Mouse (Mus musculus) kidney, adult 8-10 months (tissue): ENCODE measurements around the gene Gm42421.

Source experiments
- DNase-seq, 2 experiments: peaks; one replicate each; pipeline ENCODE4 v3.0.0; 2022

The Gm42421 gene

DNA sequence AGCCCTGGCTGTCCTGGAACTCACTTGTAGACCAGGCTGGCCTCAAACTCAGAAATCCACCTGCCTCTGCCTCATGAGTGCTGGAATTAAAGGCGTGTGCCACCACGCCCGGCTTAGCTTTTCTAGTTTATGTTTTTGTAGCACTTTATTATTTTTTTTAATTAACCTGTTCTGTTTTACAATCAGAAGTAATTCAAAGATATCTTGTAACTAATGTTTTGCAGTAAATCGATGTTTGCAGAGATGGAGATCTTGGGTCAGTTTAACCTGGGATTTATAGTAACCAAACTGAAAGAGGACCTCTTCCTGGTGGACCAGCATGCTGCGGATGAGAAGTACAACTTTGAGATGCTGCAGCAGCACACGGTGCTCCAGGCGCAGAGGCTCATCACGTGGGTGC is at the start of gene Gm42421:
TSS of gene Gm42421 (plus strand) at position 301 of the 400 bp plus-strand sequence.
- DNase-seq, result no peak

GRCm38 (mm10) chr5:143885274-143885673 is 42.7 kb upstream of the Gm42421 start:
- DNase-seq, result no peak

- DNase-seq, result no peak
These were observed 37.2 kb upstream of the Gm42421 start for GRCm38 (mm10) chr5:143890741-143891140.

DNA sequence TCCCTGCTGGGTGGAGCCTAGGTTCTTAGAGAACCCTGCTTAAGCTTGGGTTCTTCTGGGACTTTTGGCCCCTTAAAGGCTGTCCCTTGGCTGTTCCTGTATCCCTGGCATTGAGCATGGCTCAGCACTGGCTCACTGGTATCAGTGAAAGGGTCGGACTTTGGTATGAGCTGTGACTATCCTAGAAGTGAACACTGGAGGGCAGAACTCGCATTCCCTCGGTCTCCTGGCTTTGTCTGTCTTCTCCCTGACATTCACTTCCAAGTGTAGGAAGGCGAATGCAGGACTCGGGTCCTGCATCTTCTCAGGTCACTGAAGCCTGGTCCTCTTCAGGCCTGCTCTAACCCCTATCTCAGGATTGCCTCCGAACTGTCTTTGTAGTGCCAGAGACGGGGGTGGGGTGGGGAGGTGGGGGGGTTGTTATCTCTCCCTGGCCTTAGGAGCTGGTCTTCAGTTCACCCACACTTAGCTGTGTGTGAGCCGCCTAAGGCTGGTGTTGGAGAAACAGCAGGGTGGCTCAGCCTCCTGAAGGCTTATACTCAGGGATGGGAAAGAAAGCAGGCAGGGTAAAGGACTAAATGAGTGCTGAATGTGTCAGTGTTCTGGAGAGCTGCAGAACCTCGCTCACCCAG is 35.6 kb upstream of the Gm42421 start:
- no peak for DNase-seq

- no peak for DNase-seq
These were observed 34.6 kb upstream of the Gm42421 start for GRCm38 (mm10) chr5:143893396-143893795.

- no peak for DNase-seq
These were observed 30.2 kb upstream of the Gm42421 start, which contains the start of gene Ankrd61 for GRCm38 (mm10) chr5:143897635-143898330. TSS of gene Ankrd61 (minus strand) at chr5:143897685.

- DNase-seq, result no peak
These were observed 25.9 kb upstream of the Gm42421 start for GRCm38 (mm10) chr5:143902111-143902510.

DNA sequence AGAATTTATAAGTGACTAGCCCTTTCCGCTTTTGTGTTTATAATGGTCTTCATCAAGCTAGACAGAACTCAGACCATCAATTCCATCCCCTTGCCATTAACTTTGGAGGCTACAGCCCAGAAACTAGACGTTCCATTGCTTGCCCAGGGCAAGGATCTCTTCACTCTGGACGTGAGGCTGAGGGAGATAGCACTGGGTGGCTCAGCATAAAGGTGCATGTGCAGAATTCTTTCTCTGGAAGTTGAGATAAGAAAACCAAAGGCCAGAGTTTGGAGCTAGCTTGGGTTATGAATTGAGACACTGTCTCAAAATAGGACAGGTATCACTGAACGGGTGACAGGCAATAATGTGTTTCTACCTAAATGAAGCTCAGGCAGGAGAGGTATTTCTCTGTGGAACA is 24.2 kb upstream of the Gm42421 start:
- no peak for DNase-seq

- no peak for DNase-seq
These were observed 21.5 kb upstream of the Gm42421 start for GRCm38 (mm10) chr5:143906429-143906828.

DNA sequence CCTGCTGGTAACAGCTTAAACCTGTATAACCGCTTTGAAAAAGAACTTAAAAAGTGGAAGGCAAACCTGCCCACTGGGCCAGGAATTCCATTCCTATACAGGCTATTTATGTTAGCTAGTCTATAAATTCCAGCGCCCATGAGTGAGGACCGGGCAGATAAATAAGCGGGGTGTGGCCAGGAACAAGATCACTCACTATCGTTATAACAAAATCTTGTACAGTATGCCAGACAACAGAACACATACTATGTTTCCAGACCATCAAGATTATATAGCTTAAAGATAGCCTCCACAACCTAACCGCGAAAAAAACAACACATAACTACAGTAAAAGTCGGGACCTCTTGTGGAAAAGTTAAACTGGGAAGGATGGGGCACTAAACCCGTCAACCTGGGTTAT is 19.0 kb upstream of the Gm42421 start:
- DNase-seq, result no peak

DNA sequence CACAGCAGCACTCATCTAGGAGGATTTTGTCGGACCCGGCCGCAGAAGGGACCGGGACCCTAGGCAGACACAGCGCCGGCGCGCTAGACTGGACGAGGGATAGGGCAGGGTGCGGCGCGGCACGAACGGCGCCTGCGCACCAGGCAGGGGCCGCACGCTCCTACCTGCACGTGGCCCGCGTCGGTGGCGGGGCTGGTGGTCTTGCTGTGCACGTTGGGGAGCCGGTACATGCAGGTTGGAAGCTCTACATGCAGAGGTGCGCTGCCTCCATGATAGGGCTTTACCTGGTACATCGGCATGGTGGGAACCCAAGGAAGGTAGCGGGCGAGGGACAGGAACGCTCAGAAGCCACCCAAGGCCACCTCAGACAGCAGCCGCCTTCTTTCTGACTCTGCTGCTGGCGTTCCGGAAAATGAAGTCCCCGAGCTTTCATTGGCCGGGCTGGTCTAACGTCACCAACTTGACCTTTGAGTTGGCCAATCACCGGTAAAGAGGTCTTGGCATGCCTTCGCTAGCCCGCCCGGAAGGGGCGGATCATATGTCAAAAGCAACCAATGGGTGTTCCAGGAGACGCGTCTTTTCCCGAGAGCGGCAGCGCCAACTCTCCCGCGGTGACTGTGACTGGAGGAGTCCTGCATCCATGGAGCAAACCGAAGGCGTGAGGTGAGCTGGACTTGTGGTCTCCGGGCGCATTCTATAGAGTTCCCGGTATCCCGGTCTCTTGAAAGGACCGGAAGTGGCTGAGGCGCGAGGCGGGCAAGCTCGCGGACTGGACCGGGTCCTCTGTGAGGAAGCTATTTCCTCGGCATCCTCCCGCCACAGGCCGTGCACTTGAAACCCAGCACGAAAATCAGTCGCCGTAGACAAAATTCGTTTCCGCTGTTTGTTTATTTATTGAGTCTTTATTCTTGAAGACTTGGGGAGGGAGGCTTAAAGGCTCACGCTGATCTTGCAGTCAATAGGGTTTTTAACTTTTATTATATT is 18.3 kb upstream of the Gm42421 start, which contains the start of the genes Aimp2 and Pms2:
TSS of gene Aimp2 (minus strand) at position 431 of the 984 bp plus-strand sequence.
TSS of gene Pms2 (plus strand) at position 548 of the 984 bp plus-strand sequence.
- peak; percentile 97 to 98 for DNase-seq

DNA sequence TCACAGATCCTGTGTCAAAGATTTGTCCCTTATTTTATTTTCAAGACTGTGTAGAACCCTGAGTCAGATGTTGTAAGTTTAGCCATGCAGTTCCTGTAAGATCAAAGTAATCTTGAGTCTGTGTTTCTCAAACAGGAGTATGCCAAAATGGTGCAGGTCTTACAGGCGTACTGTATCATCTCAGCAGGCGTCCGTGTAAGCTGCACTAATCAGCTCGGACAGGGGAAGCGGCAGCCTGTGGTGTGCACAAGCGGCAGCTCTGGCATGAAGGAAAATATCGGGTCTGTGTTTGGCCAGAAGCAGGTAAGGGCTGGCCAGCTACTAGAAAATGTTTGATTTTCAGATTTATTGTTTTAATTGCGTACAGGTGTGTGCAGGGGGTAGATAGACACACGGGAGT is 11.8 kb upstream of the Gm42421 start:
- no peak for DNase-seq

GRCm38 (mm10) chr5:143917418-143917817 is 10.6 kb upstream of the Gm42421 start:
- peak; percentile 51 to 76 for DNase-seq

DNA sequence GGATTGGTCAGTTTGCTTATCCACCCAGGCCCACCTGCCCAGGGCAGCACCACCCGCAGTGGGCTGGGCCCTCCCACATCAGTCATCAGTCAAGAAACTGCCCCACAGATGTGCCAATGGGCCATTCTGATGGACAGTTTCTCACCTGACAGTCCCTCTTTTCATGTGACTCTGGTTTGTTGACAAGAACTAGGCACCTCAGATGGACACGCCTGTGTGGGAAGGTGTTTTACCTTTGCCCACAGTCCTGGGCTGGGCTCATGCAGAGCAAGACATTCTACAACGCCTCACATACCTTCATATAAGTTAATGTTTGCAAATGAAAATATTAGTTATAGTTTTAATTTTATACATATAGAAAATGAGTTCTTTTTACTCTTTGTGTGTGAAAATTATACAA is 9.9 kb upstream of the Gm42421 start:
- no peak for DNase-seq

- no peak for DNase-seq
These were observed 3.1 kb upstream of the Gm42421 start for GRCm38 (mm10) chr5:143924781-143925452.

GRCm38 (mm10) chr5:143929291-143929690 is 1.3 kb downstream of the Gm42421 start:
- no peak for DNase-seq

GRCm38 (mm10) chr5:143930656-143931055 is 2.7 kb downstream of the Gm42421 start:
- DNase-seq, result no peak

DNA sequence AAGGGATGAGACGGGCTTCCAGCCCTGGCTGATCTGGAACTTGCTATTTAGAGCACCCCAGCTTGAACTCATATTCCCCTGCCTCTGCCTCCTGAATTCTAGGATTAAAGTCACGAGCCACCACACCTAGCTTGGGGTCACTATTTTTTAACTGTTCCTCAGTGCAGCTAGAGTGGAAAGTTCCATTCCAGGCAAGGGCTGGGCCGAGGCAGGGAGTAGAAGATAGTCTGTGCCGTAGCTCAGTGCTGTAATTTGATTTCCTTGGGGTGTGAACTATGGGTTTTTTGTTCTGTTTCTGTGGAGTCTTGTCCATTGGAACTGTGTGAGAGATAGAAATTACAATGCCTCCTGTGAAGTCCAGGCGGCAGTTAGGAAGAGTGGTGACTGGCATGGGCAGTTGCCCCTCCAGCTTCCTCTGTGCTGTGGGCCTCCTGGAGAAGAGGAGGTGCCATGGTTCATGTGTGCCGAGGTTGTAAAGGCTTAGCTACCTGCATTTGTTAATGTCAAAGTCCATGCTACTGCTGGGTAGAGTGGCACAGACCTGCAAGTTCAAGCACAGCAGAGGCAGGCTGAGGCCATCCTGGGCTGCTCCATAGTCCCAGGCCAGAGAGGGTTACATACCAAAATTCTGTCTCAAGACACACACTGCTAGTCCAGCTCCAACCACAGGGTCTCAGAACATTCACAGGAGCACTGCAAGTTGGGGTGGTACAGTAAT is 4.0 kb downstream of the Gm42421 start:
- DNase-seq, result no peak

DNA sequence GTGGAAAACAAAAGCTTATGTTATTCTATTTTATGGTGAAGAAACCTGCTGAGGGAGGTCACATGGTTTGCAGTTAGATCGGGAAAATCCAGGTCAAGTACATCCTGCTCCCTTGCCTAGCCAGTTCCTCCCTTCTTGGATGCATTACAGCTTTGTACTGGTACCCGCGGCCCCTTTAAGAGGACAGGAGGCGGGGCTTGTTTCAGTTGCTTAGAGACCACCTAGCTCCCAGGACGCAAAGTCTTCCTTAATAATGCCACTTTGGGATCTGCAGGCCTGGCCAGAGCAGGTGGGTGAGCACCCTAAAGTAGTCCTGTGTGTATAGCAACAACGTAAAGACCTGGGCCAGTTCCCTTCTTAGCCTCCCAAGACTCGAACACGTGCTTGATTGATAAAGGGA is 4.9 kb downstream of the Gm42421 start, which contains the start of gene Rsph10b:
TSS of gene Rsph10b (plus strand) at position 205 of the 400 bp plus-strand sequence.
- DNase-seq, result no peak

GRCm38 (mm10) chr5:143933414-143933813 is 5.4 kb downstream of the Gm42421 start:
- DNase-seq, result no peak

DNA sequence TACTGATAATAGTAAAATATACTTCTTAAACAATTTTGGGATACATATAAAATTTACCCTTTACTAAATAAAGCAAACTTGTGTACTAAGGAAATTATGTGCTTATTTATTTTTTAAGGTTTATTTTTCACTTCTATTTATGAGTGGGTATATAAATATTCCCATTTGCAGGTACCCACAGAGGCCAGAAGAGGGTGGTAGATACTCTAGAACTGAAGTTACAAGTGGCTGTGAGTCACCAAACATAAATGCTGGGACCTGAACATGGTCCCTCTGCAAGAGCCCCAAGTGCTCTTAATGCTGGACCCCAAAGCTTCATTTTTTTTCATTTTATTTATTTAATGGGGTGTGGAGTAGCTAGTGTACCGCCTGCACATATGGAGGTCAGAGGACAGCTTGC is 5.9 kb downstream of the Gm42421 start:
- DNase-seq, result no peak

DNA sequence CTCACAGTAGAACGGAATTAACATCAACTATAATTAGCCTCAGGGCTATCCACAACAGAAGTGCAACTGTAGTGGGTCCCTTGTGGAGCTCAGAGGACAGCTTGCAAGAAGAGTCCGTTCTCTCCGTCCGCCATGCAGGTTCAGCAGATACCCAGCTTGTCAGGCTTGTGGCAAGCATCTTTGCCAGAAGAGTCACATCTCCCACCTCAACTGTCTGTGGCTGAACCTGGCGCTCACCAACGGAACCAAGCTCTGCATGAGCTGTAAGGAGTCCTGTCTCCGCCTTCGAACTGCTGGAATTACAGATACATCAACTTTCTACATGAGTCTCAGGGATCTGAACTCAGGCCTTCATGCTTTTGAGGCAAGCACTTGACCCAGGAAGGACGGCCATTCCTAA is 8.2 kb downstream of the Gm42421 start:
- no peak for DNase-seq
